ENCODE assay signal across 14 mouse cellular contexts in the genomic region with DNA sequence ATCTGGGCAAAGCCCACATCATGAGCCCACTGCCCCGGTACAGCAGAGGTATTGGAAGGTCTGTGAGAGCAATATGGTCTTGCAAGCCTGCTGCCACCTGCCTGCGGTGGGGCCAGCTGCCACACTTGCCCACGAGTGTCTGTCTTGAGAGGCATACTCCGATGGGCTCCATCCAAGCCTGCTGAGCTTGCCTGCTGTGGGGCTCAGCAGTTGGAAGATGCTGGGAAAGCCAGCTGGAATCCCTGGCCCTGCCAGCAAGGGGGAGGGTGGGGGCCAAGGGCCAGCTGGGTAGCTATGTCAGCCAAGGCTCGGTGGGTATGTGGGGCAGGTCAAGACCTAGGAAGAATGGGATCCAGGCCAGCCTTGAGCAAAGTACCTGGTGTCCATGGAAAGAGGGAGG. TPM values are rescaled to one million over a fixed set of nuclear protein-coding genes. Genes with fewer than 3 reads are reported as not detected.
A peak's percentile ranks its signal among the peaks of the same experiment; 100 is the strongest.
DNase-seq lines count a peak whose midpoint lies in the region; ATAC-seq and TF ChIP-seq lines count a peak whose summit lies in the region.
"Had no signal": no experiment of that assay in that cellular context is flagged by ENCODE, and none has a peak within 500 bp of the region (broad histone marks: within the 10 kb centered on the region; RNA-seq: fewer than 3 reads in every experiment).

No protein-coding gene starts in this region.

- ATAC-seq in stomach, postnatal 0 days (ENCODE audit: low FRiP score, low TSS enrichment): no peak
- ATAC-seq: liver, postnatal 0 days had no signal

- no peaks in the 10 kb centered on the region for H3K9me3 ChIP-seq in embryonic facial prominence, embryonic 10.5 days
- no peaks in the 10 kb centered on the region for H3K9me3 ChIP-seq in limb, embryonic 10.5 days (replicated peaks)
- no peaks in the 10 kb centered on the region for H3K9me3 ChIP-seq in stomach, postnatal 0 days (ENCODE audit: control insufficient read depth, low read length)

- 0 out of 2 replicates have a peak overlapping the region, but pooled peaks have one; percentile 10 for H3K27ac ChIP-seq in embryonic facial prominence, embryonic 10.5 days (replicated peaks)
- H3K27ac ChIP-seq in limb, embryonic 10.5 days: peak overlapping the region; percentile 15; the same call in 1 of the 2 replicates
- H3K27ac ChIP-seq in stomach, postnatal 0 days (replicated peaks): no peak overlapping the region

- peaks cover 27% of the 10 kb centered on the region for H3K4me1 ChIP-seq in embryonic facial prominence, embryonic 10.5 days
- peaks cover 30% of the 10 kb centered on the region for H3K4me1 ChIP-seq in limb, embryonic 10.5 days
- H3K4me1 ChIP-seq in stomach, postnatal 0 days (replicated peaks; ENCODE audit: control insufficient read depth, insufficient read depth): no peaks in the 10 kb centered on the region

- H3K9ac ChIP-seq in stomach, postnatal 0 days (ENCODE audit: low read length): no peak overlapping the region
- H3K9ac ChIP-seq: liver, postnatal 0 days had no signal

- H3K4me3 ChIP-seq in embryonic facial prominence, embryonic 10.5 days: no peak overlapping the region
- no peak overlapping the region for H3K4me3 ChIP-seq in limb, embryonic 10.5 days
- H3K4me3 ChIP-seq in stomach, postnatal 0 days (ENCODE audit: low read depth, low read length): no peak overlapping the region

- no peak overlapping the region for H3K4me2 ChIP-seq in stomach, postnatal 0 days (replicated peaks; ENCODE audit: low read depth)
- H3K4me2 ChIP-seq: heart, embryonic 11.5 days; midbrain, embryonic 11.5 days had no signal

- no peaks in the 10 kb centered on the region for H3K36me3 ChIP-seq in embryonic facial prominence, embryonic 10.5 days (replicated peaks)
- H3K36me3 ChIP-seq in limb, embryonic 10.5 days: no peaks in the 10 kb centered on the region
- H3K36me3 ChIP-seq in stomach, postnatal 0 days (ENCODE audit: control insufficient read depth, insufficient read depth, low read length): no peaks in the 10 kb centered on the region

- peak; percentile 30 for DNase-seq in gastrocnemius, postnatal 10 days
- no peak for DNase-seq in gastrocnemius, adult 8-10 months (ENCODE audit: low spot score in 2 of 2)
- DNase-seq in brain, embryonic 14.5 days (ENCODE audit: low read depth): peak; percentile 42
- DNase-seq in embryonic facial prominence, embryonic 10.5 days (ENCODE audit: low spot score): no peak
- DNase-seq in limb, embryonic 10.5 days (ENCODE audit: low spot score): no peak
- no peak for DNase-seq in ovary, adult 18-20 months (ENCODE audit: low spot score)
- no peak for DNase-seq in stomach, postnatal 0 days (ENCODE audit: low spot score)
- DNase-seq in embryo, embryonic 9.5 days (ENCODE audit: extremely low spot score): no peak
- DNase-seq: adrenal gland, postnatal 25 days; B cell, adult 2 months; liver, postnatal 0 days; thymus, postnatal 36 days had no signal

- TF ChIP-seq EP300 in stomach, postnatal 0 days (optimal IDR thresholded peaks at IDR 0.05): no peak

- 81% methylated on average over 5 of the region's 5 CpGs for WGBS in embryonic facial prominence, embryonic 10.5 days
- 90% methylated on average over 5 of the region's 5 CpGs for WGBS in limb, embryonic 10.5 days
- 77% methylated on average over 5 of the region's 5 CpGs for WGBS in stomach, postnatal 0 days

- no peak for TF ChIP-seq CTCF in brain, embryonic 14.5 days (IDR thresholded peaks at IDR 0.05; ENCODE audit: borderline replicate concordance, extremely low read depth, insufficient read depth, insufficient read length)
- no peak for TF ChIP-seq CTCF in stomach, postnatal 0 days (IDR thresholded peaks at IDR 0.05; ENCODE audit: low read depth)

- H3K27me3 ChIP-seq in embryonic facial prominence, embryonic 10.5 days (replicated peaks; ENCODE audit: low read depth, poor library complexity, severe bottlenecking): 0 out of 2 replicates have a peak, but pooled peaks cover 5% of the 10 kb centered on the region
- no peaks in the 10 kb centered on the region for H3K27me3 ChIP-seq in limb, embryonic 10.5 days (ENCODE audit: low read depth, poor library complexity, severe bottlenecking)
- H3K27me3 ChIP-seq in stomach, postnatal 0 days (ENCODE audit: control insufficient read depth, insufficient read depth, low read length): no peaks in the 10 kb centered on the region

- no peak for TF ChIP-seq POLR2A in brain, embryonic 14.5 days (IDR thresholded peaks at IDR 0.05; ENCODE audit: borderline replicate concordance, extremely low read depth, insufficient read depth, insufficient read length, poor library complexity, severe bottlenecking)

RNA-seq across cellular contexts. Expression of gene Chd5, which starts 53.7 kb away (rescaled TPM):
- total RNA-seq in gastrocnemius, postnatal 10 days (2021): under 1 TPM; 0.36 to 0.56 TPM
- under 1 TPM; 0.05 to 0.54 (median 0.12) TPM for total RNA-seq in gastrocnemius, adult 8-10 months (2022)
- 22.1 and 47.3 TPM in 2 replicates for polyA plus RNA-seq in brain, embryonic 14.5 days (2012; rRNA removed)
- polyA plus RNA-seq in embryonic facial prominence, embryonic 10.5 days (2016; fragmentation: Nextera tagmentation; extraction: Ambion mirVana): 0.05 TPM in 2 replicates
- 0.01 and 0.03 TPM in 2 replicates for polyA plus RNA-seq in limb, embryonic 10.5 days (2016; fragmentation: Nextera tagmentation; extraction: Ambion mirVana)
- polyA plus RNA-seq in stomach, postnatal 0 days (2015; fragmentation: Nextera tagmentation; extraction: Ambion mirVana): 1.3 and 1.9 TPM in 2 replicates
- polyA plus RNA-seq: liver, postnatal 0 days had no signal

Comparison
In these comparisons a context has a peak if more than half of its experiments do, and no peak if none do; other contexts are left out.
1. DNase-seq: peak in gastrocnemius, postnatal 10 days (single experiment) and brain, embryonic 14.5 days (single experiment); none in gastrocnemius, adult 8-10 months (0 of 2), embryonic facial prominence, embryonic 10.5 days (single experiment), limb, embryonic 10.5 days (single experiment), ovary, adult 18-20 months (single experiment), stomach, postnatal 0 days (single experiment) and embryo, embryonic 9.5 days (single experiment).